Mouse (Mus musculus) right cerebral cortex, postnatal 25 days (tissue): Measurements from ENCODE around the gene Klc4.
A peak's percentile ranks its signal among the peaks of the same experiment; 100 is the strongest.

Experiments
- DNase-seq: peaks from one replicate; pipeline ENCODE4 v3.0.0; 2022

Klc4 gene

DNA sequence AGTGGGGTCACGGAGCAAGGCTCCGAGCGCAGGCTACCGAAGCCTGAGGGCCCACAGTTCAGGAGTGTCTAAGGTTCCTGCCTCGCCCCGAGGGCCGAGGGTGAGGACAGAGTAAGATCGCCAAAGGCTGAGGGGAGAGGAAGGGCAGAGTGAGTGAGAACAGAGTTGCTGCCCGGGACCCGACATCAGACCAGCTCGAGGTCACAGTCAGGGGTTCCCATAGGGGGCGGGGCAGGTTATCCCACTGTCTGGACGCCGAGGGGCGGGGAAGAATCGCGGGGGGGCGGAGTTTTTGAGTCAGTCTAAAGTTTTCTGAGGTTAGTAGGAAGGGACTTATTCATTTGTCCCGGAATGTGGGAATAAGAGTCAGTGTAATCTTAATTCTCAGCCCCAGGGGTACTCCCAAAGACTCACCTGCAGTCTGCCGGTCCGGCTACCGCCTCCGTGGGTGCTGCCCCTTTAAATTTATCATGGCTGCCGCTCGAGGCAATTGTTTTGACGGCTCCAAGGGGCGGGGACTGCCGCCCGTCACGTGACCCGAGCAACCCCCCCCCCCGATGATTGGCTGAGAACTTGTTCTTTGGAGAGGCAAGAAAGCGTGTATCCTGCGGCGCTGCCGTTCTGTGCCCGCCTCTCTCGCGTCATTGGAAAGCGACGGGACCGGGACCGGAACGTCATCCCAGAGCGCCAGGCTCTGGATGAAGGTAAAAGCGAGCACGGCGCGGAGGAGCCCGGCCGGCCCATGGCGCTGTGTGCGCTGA lies at the start of gene Klc4, which contains the start of gene Mrpl2:
TSS of gene Klc4 (minus strand) at position 462 of the 761 bp plus-strand sequence.
TSS of gene Mrpl2 (plus strand) at position 669 of the 761 bp plus-strand sequence.
- peak; percentile 98 for DNase-seq

DNA sequence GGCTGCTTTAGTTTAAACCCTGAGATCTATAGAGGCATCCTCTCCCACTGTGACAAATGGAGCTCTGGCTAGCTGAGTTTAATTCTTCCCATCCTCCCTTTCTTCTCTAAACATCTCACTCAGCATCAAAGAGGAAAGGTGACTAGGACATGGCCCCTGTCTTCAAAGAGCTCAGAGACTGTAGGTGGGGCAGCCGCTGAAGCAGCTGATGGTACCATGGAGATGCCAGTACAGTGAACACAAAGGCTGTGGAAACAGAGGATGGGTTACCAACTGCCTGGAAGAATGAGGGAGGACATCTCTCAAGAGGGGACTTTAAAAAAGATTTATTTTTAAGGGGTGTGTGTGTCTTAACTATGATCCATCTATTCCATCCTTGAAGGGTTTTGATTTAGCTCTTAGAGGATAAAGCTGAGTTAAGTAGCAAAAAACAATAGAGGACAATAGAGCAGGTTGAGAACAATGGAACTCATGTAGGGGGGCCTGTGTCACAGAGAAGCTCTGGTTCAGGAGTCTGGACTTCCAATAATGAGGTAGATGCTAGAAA lies 48.8 kb upstream of the Klc4 start:
- DNase-seq = no peak

DNA sequence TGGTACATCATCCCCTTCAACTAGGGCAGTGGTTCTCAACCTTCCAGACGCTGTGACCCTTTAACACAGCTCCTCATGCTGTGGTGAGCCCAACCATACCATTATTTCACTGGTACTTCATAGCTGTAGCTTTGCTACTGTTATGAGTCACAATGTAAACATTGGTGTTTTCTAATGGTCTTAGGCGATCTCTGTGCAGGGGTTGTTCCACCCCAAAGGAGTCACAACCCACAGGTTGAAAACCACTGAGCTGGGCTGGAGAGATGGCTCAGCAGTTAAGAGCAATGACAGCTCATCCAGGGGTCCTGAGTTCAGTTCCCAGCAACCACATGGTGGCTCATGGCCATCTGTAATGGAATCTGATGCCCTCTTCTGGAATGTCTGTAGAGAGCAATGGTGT lies 45.6 kb upstream of the Klc4 start:
- no peak for DNase-seq

DNA sequence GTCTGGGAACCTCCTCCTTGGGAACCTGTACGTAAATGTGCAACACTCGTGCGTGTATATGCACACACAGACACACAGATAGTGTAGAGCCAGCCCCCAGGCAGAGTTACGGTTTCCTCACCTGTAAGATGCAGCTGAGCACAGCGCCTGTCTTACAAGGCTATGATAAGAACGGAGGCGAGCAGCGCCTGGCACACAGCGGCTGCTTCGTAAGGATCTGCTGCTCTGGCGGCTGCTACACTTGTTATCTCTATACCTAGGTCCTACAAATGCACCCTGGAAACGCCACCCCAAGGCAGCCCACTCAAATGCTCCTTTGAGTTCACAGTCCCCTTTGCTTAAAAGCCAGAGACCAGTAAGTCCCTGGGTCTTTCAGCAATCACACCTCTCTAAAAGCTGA lies 44.8 kb upstream of the Klc4 start:
- DNase-seq = no peak

DNA sequence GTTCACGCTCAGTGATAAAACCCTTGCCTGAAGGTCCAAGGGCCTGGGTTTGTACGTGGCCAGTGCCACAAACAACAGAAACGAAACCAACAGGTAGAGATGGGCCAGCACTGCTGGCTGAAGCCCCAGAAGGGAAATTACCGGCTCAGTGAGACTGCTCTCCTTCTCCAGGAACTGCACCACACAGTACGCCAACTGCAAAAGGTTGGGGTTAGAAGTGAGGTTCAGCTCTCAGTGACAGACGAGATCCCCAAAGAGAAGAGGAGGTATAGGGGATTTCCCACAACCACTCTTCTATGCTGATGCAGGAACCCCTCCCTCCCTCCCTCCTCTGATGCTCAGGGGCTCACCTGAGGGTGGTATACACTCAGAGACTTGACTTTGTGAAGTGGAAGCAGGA lies 40.1 kb upstream of the Klc4 start:
- DNase-seq = no peak

DNA sequence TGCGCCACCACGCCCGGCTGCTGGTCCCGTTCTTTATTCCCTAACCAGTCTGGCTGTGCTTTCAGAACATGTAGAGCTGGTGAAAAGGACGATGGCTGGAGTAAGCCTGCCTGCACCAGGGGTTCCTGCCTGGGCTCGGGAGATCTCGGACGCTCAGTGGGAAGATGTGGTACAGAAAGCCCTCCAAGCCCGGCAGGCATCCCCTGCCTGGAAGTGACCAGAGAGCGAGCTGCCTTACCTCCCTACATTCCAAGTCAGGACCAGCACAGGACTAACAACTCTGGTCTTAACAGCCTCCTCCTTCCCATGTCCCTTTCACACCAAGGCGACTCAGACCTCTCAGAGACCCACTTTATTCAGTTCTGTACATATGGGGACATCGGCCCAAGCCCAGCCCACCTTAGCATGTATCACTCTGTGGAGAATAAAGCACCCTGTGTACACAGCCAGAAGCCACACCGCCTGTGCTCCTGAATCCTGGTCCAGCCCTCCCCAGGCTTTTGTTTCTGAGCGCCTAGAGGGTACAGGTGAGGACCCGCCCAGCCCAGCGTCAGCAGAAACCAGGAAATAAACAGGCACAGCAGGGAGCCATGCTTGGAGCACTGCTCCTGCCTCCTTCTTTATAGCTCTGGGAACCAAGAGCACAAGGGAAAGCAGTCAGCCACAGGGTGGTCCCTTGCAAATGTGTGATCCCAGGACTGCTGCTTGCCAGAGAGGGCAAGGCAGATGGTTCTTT lies 37.0 kb upstream of the Klc4 start:
- DNase-seq = no peak

DNA sequence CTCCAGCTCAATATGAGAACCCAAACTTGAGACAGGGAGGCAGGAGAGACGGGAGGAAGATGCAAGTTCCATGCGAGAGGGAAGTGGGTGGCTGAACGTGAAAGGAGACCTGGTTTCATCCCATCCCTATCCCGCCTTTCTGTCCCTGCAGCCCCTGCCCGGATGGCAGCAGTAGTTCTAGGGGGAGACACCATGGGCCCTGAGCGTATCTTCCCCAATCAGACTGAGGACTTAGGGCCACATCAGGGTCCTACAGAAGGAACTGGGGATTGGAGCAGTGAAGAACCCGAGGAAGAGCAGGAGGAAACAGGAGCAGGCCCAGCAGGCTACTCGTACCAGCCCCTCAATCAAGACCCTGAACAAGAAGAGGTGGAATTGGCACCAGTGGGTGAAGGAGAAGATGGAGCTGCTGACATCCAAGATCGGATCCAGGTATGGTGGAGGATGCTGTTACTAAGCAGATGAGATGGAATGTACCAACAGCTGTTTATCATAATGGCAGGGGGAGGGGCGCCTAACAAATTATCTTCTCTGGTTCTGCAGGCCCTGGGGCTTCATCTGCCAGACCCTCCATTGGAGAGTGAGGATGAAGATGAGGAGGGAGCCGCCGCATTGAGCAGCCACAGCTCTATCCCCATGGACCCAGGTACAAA lies 35.8 kb upstream of the Klc4 start:
- no peak for DNase-seq

DNA sequence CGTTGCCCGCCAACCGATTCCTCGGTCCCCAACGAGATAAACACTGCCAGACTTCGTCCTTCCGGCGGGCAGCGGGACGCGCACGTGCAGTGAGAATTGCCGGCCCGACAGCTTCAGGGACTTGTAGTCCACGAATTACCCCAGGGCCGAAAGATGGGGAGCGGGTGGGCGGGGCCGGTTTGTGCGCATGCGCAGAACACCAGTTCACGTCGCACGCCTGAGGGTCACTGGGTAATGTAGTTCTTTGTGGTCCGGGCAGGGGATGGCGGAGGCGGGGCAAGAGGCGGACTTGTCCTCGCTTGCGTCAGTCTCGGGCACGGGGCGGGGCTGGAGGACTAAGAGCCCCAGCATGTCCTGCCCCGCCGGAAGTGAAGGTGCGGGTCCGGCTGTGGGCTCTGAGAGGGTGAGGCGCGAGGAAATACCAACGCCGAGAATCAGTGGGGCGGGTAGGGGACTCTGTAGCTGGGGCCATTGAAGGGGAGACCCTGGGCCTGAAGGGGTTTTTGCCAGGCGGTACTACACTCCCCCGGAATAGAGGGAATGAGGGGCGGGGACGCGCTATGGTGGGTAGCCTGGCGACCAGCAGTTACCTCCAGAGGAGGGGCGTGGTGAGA lies 35.0 kb upstream of the Klc4 start, which contains the start of gene Klhdc3:
TSS of gene Klhdc3 (minus strand) at position 155 of the 614 bp plus-strand sequence.
- peak; percentile 97 for DNase-seq

DNA sequence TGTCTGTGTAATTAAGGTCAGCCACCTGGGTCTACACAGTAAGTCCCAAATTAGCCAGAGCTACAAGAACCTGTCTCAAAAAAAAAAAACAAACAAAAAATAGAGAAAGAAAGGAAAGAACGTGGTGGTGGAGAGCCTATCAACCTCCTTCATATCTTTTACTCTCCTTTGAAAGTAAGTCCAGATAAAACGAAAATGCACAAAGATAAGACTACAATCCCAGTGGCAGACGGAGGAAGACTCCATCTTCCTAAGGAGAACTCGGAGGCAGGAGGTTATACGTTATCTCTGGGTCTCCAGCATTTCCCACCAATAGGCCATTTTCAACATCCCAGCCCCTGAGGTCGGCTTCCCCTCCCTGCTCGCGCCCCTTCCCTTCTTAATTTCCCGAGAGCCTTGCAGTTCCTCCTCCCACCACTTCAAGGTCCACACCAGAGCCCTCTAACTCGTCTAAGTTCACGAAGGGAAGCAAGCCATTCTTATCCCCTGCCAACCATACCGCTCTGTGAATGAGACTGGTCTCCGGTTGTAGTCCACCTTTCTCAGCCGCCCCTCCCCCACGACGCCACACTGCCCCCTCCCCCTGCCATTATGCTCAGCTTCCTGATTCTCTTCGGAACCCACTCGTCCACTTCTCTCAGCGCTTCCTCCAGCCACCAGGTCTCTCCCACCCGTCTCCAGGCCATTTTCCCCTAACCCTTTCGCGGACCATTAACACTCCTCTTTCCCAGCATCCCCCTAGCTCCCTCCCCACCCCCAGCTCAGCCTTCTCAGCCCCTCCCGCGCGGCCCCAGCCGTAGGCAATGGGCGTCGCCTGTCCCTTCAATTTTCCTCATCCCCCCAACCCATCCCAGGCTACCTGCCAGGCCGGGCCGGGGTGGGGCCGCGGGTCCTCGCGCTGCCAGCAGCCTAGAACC lies 34.3 kb upstream of the Klc4 start:
- no peak for DNase-seq

DNA sequence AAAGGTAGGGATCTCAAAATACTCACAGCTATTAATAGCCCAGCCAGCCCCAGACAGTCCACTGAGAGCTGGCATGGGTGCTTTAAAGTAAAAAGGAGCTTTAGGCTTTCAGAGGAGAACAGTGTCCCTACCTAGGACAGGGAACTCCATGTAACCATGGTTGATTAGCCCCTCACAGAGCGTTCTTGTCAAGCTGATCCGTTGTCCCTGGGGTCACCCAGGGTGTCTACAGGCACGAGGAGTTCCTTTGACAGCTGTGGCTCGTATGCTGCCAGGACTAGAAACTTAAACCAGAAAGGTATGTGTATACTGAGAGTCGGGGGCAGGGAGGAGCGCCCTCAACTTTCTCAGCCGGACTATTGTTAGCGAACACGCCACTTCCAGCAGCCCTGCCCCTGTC lies 33.1 kb upstream of the Klc4 start:
- DNase-seq = no peak

DNA sequence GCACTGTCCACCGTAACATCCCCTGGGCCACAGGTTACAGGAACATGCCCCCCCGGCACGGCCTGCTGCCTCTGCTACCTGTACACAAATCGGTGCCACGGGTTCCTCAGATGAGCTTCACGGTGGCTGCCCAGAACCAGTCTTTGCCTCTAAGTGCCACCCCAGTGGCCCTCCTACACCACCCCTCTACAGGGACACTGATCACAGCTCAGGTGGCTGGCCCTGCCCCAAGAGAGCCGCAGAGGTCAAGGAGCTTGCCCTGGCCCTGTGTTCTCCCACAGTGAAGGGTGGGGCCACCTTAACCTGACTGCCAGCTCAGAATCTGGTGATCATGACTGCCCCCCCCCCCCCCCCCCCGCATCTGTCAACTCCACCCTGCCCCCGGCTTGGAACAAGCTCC lies 32.6 kb upstream of the Klc4 start, which contains the start of gene Mea1:
TSS of gene Mea1 (plus strand) at position 378 of the 400 bp plus-strand sequence.
- DNase-seq = no peak

DNA sequence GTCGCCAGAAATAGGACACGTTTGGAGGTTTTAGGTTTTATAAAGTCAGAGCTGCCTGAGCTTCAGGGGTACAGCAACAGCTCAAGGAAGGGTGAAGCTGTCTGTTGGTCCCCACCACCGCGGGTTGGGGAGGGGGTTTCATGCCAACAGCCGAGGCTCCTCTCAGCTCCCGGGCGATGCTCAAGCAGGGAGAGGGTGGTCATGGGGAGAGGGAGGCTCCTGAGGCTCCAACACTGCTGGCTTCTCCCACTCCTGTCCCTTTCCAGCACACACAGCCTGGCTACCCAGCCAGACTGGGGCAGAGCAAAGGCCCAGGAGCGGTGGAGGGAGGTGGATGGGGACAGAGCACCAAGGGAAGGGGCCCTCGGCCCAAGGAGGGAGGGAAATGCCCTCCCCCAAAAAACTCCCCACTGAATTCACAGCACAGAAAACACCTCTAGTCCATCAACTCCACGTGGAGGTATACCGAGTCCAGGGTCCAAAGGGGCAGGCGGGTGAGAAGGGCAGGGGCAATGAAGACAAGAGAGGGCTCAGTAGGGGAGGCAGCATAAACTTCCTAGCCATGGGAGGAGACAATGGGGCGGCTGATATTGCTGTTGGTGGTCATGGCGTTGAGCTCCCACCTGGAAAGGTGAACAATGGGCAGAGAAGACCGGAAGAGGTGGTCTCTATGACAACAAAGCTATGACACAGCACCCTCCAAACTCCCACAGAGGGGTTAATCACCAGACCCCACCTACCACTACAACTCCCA lies 28.9 kb upstream of the Klc4 start:
- no peak for DNase-seq

DNA sequence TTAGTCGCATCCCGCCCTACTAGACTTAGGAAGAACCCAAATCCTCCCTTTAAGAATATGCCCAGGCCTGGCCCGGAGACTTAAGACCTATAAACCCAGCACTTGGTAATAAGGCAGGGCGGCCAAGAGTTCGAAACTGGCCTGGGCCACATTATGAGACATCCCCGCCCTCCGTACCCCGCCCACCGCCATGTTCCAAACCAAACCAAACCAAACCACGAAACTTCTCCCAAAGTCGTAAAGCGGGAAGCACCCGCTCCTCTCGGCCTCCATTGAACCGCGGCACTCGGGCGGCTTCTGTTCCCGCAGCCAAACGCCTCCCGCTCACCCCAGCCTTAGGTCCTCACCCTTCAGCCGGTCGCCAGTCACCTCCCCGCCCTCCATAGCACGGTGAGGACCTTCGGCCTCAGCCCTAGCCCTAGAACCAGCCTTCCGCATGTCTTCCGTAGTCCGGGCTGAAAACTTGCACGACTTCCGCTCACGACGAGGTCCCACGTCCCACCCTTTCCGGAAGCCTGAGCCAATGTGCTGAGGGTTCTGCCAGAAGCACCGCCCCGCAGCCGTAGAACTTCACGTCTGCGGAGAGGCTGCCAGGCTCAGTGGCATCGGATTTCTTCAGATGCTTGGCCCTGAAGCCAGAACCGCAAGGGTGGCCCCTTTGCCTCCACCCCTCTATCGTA lies 28.2 kb upstream of the Klc4 start, which contains the start of gene Rrp36:
TSS of gene Rrp36 (minus strand) at position 503 of the 680 bp plus-strand sequence.
- DNase-seq = peak; percentile 91

DNA sequence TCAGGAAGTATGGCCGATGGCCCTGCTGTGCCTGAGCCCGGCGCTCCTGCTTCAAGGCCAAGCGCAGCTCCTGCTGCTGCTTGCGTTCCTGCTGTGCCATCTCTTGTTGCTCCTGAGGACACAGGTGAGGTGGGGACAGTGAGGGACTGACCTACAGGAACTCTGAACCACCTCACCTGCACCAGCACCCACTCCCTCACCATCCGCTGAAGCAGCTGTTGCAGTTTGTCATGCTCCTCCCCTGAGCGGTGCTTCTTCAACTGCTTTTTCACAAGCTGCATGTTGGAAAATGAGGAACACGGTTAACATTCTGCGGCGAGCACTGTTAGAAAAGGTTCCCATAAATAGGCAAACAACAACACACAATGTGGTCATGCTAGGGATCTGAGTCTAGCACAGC lies 24.1 kb upstream of the Klc4 start:
- no peak for DNase-seq

DNA sequence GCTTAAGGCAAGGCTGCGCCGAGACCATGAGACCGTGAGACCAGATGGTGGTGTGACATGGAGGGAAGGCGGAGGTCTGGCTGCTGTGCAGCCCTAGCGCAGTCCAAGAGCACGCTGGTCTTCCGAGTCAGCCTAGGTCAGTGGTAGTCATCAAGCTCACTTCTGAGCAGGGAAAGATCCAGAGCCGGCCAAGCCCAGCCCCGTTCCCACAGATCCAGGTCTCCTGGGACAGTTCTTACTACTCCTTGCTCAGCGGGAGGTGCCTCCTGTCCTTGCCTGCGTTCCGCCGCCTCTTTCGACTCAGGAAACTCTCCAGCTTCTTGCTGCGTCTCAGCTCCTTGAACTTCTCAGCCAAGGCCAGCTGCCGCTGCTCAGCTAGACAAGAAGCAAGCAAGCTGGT lies 21.9 kb upstream of the Klc4 start:
- DNase-seq = no peak

DNA sequence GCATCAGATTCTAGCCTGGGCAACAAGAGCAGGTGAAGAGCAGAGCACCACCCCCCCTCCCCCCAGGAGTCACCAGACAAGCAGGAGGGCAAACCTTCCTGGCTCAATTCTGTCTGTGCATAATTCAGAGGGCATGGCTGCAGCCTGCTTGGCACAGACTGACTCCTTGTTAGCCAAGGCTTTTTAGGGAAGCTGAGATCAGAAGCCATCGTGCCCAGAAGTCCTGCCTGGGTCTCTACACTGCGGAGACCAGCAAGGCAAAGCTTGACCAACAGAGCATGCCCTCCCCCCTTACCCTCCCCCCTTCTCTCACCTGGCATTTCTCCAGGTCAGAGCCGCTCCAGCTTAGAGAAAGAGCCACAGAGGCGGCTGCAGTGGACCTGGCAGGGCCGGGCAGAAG lies 16.9 kb upstream of the Klc4 start:
- DNase-seq = no peak

DNA sequence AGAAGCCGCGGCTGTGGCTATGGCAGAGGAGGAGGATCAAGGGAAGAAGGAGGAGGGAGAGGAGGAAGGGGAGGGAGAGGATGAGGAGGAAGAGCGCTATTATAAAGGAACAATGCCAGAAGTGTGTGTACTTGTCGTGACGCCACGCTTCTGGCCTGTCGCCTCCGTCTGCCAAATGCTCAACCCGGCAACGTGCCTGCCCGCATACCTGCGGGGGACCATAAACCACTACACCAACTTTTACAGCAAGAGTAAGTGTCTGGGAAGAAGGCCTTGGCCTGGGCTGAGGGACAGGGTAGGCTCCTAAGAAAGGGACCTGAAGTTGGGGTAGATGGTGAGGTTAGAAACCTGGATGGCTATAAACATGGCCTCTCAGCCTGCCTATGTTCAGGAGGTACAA lies 16.2 kb upstream of the Klc4 start:
- DNase-seq = no peak

DNA sequence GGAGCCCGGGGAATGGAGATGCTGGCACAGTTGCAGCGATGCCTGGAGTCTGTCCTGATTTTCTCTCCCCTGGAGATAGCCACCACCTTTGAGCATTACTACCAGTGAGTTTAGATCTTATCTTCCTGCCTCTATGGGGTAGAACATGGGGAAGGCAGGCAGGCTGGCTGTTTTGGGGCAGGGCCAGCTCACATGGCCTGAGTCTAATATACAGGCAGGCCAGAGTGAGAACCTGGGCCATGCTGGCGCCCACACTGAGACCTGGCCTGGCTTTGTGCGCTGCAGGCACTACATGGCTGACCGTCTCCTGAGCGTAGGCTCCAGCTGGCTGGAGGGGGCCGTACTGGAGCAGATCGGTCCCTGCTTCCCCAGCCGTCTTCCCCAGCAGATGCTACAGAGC lies 15.5 kb upstream of the Klc4 start:
- no peak for DNase-seq

DNA sequence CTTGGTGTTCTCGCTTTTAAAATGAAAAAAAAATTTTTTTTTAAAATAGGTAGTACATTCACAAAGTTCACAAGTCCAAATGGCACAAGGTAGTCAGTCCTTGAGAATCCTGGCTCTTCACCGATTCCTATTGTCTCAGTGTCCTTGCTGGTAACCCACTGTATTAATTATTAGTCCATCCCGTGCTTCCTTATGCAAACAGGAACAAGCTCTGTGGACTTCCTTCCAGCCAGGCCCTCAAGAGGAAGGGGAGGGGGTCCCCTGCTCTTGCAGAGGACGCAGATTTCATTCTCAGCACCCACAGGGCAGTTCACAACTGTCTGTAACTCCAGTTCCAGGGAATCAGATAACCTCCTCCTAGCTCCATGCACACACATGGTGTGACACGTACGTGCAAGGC lies 10.2 kb upstream of the Klc4 start:
- DNase-seq = no peak
